Mouse (Mus musculus): Measurements from ENCODE around the gene Agap2.

Gene Agap2

GRCm38 (mm10) chr10:127099191-127099590 lies 24.1 kb downstream of the Agap2 start:
- in situ Hi-C loops (cut with MboI; ENCODE audit: unreplicated experiment in 2 of 2): no loop called here

DNA sequence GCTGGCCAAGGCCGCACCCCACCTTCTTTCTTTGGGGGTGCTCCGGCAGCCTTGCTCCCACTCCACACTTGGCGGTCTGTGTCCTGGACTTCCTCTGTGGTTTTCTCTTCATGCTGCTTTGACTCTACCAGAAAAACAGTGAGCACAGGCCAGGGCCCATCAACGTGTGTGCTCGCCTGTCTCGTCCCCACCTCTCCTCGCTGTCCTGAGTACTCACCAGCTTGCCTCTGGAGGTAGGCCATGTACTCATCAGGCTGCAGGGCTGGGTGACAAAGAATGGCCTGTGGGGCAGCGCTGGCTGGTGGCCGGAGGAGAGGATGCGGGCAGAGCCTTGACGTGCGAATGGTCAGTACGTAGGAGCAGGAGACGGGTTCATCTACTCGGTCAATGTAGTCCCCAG lies 24.8 kb downstream of the Agap2 start:
- in situ Hi-C loops (cut with MboI; ENCODE audit: unreplicated experiment in 2 of 2): no loop called here

GRCm38 (mm10) chr10:127100414-127100813 lies 25.3 kb downstream of the Agap2 start:
- in situ Hi-C loops (cut with MboI; ENCODE audit: unreplicated experiment in 2 of 2): no loop called here

DNA sequence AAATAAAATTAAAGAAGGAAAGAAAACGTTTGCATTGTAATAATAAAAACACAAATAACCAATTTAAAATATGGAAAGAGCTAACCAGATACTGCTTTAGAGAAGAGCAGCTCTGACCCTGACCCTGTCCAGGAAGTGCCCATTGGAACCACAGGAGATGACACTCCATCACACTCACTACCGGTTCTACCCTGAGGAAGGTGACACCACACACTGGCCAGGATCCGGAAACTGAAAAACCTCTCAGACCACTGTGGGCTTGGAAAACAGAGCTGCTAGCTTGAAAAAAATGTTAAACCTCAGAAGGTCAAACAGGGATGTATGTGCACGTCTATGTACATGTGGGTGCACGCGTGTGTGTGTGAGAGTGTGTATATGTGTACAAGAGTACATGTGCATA lies 26.1 kb downstream of the Agap2 start:
- in situ Hi-C loops (cut with MboI; ENCODE audit: unreplicated experiment in 2 of 2): no loop called here

DNA sequence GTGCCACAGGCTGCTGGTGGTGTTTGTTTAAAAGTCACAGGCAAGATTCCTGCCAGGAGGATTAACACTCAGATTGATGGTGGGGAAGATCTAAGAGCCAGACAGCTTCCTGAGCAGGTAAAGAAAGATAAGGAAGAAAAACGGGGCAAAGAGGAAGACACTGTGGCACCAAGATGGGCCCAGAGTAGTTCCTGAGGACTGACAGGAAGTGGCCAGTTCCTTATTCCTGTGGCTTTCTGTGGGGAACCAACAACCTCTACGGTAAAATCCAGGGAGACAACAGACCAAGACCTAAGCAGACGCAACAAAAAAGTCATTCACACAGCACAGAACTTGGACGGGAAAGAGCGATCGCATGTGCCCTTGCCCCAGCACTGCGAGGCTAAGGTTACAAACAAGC lies 28.5 kb downstream of the Agap2 start:
- in situ Hi-C loops (cut with MboI; ENCODE audit: unreplicated experiment in 2 of 2): no loop called here

- in situ Hi-C loops (cut with MboI; ENCODE audit: unreplicated experiment in 2 of 2): no loop called here
Observed at GRCm38 (mm10) chr10:127107563-127108261, 32.6 kb downstream of the Agap2 start.

GRCm38 (mm10) chr10:127108262-127108583 lies 33.1 kb downstream of the Agap2 start:
- in situ Hi-C loops (cut with MboI; ENCODE audit: unreplicated experiment in 2 of 2): no loop called here

DNA sequence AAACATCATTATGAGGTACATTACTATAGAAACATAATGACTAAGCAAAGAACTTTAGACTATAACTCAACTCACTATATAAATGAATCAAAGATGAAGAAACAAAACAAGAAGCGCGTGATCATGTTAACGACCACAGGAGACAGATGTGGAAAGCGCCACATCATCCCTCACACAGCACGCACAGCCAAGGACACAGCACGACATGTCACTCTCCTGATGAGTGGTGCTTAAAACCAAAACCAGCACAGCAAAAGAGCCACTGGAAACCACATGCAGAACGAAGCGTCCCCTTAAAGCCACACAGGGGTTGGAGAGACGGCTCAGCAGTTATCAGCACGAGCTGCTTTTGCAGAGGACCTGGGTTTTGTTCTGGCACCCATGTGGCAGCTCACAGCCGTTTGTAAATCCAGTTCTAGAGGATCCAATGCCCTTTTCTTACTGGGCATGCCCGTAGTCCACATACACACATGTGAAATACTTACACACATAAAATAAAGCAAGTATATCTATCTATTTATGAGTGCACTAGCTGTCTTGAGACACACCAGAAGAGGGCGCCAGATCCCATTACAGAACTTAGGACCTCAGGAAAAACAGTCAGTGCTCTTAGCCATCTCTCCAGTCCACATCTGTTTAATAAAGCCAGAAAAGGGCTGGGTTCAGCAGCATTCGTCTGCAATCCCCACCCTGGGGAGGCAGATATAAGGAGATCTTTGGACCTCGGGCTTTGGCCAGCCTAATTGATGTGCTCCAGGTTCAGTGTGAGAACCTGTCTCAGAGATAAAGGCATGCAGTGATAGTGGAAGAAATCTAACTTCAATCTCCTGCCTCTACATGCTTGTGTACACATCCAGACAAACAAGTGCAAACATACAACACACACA lies 36.2 kb downstream of the Agap2 start:
- in situ Hi-C loops (cut with MboI; ENCODE audit: unreplicated experiment in 2 of 2): loop anchor here in 1 of 2 experiments (5.0 kb wide), 1 partner anchor 34 kb away; the partner anchor contains the start of gene Agap2

DNA sequence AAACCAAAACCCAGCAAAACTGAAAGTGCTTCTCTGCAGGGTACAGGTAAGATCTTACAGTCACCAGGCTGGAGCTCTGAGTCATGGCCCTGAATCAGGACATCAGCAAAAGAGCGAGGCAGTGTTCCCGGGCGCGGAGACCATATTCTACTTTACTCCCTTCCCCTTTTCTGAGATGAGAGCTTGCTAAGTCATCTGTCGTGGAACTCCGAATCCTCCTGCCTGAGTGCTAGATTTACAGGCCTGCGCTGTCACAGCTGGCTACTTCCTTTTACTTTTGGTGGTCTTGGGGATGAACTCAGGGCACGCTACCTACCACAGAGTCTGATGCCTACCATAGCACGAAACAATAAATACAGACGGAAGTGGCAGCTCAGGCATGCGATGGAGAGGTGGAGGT lies 39.3 kb downstream of the Agap2 start:
- in situ Hi-C loops (cut with MboI; ENCODE audit: unreplicated experiment in 2 of 2): loop anchor here in 1 of 2 experiments (5.0 kb wide), 1 partner anchor 37 kb away; the partner anchor contains the start of gene Agap2

- in situ Hi-C loops (cut with MboI; ENCODE audit: unreplicated experiment in 2 of 2): no loop called here
Observed at GRCm38 (mm10) chr10:127115068-127115467, 40.0 kb downstream of the Agap2 start.

DNA sequence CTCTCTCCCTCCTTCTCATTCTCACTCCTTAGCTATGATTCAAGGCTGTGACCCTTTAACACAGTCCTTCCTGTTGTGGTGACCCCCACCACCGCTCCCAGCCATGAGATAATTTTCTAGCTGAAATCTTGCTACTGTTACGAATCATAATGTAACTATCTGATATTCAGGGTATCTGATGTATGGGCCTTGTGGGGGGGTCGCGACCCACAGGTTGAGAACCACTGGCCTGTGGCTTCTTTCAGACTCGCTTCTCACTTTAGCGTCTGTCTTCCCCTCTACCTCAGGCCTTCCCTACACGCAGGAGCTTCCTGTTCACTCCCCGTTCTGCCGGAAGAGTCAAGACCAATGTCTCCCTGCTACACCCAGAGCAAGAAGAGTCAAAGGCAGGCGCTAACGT lies 43.4 kb downstream of the Agap2 start:
- in situ Hi-C loops (cut with MboI; ENCODE audit: unreplicated experiment in 2 of 2): no loop called here

DNA sequence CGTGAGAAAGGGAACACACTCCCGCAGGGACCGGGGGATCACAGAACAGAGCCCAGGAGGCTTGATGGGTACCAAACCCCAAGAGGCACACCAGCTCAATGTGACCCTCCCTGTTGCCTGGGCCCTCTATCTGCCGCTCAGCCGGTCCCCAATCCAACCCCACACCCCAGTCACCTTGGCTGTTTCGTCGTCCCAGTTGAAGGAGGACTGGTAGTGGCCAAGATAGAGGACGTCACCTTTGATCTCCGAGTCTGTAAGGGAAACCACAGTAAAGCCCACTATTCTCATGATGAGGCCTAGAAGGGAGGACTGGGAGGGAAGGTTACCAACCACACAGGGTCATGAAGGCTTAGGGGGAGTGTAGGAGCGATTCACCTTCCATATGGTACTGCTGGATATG lies 44.1 kb downstream of the Agap2 start:
- in situ Hi-C loops (cut with MboI; ENCODE audit: unreplicated experiment in 2 of 2): no loop called here

GRCm38 (mm10) chr10:127120301-127121065 lies 45.4 kb downstream of the Agap2 start:
- in situ Hi-C loops (cut with MboI; ENCODE audit: unreplicated experiment in 2 of 2): loop anchor here in 1 of 2 experiments (5.0 kb wide), 1 partner anchor 102 kb away; no protein-coding TSS in a partner anchor

GRCm38 (mm10) chr10:127121066-127121477 lies 46.0 kb downstream of the Agap2 start, which contains the start of gene Os9:
Gene Os9, minus strand, starts transcription at chr10:127121131.
- in situ Hi-C loops (cut with MboI; ENCODE audit: unreplicated experiment in 2 of 2): loop anchor here in 1 of 2 experiments (5.0 kb wide), 1 partner anchor 101 kb away; no protein-coding TSS in a partner anchor

GRCm38 (mm10) chr10:127122018-127122417 lies 46.9 kb downstream of the Agap2 start:
- in situ Hi-C loops (cut with MboI; ENCODE audit: unreplicated experiment in 2 of 2): loop anchor here in 1 of 2 experiments (5.0 kb wide), 1 partner anchor 100 kb away; no protein-coding TSS in a partner anchor

- in situ Hi-C loops (cut with MboI; ENCODE audit: unreplicated experiment in 2 of 2): loop anchor here in 1 of 2 experiments (5.0 kb wide), 1 partner anchor 99 kb away; no protein-coding TSS in a partner anchor
Observed at GRCm38 (mm10) chr10:127122784-127123435, 47.8 kb downstream of the Agap2 start.

DNA sequence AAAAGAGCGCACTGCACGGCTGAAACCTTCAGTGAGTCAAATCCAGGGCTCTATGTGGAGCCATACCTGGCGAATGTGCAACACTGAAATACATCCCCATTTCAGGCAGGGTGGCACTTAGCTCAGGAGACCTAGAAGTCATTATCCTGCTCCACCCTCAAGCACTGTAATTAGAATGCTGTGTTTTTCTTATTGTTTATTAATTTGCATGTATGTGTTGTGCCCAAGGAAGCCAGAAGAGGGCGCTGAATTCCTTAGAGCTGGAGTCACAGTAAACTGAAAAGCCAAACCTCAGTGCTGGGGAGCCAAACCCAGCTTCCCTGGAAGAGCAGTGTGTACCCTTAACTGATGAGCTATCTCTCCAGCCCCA lies 48.3 kb downstream of the Agap2 start:
- in situ Hi-C loops (cut with MboI; ENCODE audit: unreplicated experiment in 2 of 2): loop anchor here in 1 of 2 experiments (5.0 kb wide), 1 partner anchor 99 kb away; no protein-coding TSS in a partner anchor

- in situ Hi-C loops (cut with MboI; ENCODE audit: unreplicated experiment in 2 of 2): loop anchor here (5.0 kb wide), 3 partner anchors 37 to 212 kb away; no protein-coding TSS in a partner anchor
Observed at GRCm38 (mm10) chr10:127125210-127126001, 50.3 kb downstream of the Agap2 start.

DNA sequence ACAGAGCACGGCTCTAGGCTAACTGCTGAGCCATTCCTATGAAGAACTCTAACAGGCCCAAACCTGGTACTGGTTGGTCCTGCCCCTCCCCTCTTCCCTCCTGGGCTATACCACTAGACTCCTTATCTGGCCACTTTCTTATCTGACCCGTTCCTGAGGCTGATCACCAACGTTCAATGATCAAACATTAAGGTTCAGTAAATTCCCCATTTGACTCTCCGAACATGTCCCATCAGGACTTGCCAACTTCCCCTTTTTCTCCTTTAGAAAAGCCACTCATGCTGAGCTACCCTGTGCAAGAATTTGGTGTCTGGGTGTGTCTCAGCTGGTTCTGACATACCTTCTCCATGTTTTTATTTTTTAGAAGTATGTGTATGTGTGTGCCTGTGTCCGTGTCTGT lies 51.5 kb downstream of the Agap2 start:
- in situ Hi-C loops (cut with MboI; ENCODE audit: unreplicated experiment in 2 of 2): loop anchor here (5.0 kb wide), 3 partner anchors 36 to 211 kb away; no protein-coding TSS in a partner anchor
